Mouse (Mus musculus): ENCODE results near the gene Gm48551.

Gene Gm48551

DNA sequence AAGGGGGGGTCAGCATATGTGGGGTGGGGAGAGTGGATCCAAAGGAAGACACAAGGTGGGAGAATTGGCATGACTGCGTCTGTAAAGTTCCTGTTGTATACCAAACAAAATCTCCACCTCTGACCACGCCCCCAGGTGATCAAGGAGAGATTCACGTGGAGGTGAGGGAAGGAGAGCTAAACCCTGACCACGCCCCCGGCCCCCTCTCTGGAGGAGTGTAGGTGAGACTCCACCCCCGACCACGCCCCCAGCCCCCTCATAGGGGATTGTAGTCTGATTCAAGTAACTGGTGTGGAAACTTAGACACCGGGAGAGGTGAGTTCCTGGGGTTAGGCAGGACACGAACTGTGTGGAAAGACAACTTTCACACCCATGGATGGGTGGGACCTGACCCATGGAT, 19.8 kb downstream of the Gm48551 start:
- no peak for DNase-seq (ENCODE audit: low spot score in 2 of 2)

DNA sequence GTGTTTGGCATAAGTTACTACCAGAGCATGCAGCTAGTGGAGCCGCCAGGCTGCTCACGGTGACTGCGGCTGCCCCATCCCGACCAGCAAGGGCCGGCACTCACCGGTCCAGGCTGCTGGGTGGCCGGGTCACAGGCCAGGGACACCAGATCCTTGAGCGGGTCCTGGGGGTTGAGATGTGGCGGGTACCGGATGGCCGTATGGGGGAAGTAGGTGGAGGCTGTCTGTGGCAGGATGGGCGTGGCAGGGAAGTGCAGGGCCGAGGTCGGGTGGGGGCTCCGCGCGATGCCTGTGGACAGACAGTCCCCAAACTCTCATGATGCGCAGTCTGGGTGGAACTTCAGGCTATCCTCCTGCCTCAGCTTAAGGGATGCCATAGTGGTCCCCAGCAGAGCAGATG, 20.5 kb downstream of the Gm48551 start:
- DNase-seq (ENCODE audit: low spot score in 2 of 2) = no peak

DNA sequence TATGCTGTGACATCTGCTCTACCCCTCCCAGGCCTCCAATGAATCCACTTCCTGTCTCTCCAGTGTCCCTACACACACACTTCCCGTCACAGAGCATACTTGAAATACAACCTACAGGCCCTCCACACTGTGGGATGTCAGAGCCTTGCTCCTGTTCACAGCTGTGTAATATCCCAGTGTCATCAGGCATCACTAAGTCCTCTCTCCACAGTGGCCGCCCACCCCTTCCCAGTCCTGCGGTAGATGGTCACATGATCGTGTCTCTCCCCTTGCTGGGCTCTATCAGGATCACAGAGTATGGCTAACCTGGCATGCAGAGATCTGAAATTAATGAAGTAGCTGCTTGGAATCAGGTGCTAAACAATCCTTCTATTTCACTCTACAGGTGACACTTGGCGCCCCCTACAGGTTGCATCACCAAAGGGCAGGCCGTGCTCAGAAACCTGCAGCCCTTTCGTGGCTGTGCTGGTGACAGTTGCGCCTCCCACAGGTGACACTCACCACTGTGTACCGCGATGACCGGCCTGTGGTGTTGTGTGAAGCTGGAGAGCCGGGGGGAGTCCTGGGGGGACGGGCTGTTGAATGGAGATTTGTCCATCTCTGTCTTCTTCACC, 21.4 kb downstream of the Gm48551 start:
- peak; percentile 50 to 77 for DNase-seq (ENCODE audit: low spot score in 2 of 2)

DNA sequence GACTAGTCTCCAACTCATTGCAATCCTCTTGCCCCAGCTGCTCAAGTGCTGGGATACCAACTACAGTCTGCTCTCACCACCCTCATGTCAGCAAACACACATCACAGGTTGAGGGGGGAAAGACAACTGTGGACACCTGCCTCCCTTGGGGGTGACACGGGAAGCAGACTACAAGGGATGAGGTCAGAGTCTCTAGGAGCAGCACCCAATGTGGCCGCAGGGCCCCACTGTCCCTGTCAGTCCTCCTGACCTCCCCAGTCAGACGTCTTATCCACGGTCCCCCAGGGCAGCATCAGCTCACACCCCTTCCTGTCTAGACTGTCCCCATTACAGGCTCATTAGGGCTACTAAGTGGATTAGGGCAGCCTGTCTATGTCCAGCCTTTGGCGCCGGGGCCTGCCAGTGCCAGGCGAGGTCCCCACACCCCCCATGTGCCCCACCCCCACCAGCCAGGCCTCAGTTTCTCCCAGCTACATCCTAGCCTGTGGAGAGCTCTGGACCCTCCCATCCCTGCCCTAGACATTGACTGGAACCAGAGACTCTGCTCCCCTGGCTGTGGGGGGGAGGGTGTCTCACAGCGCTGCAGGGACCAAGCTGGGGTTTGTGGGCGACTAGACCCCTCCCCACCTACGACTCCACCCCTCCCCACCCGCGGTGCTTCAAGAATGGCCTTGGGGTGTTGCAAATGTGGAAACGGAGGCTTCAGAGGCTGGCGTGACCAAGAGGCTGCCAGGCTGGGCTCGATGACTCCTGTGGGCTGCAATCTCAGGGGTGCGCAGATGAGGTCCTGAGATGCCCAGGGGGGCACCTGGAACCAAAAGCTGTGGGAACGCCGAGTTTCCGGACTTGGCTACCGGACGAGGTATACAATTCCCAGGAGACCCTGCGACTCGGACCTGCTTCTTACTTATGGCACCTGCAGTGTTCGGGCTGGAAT, 22.5 kb downstream of the Gm48551 start:
- DNase-seq (ENCODE audit: low spot score in 2 of 2) = no peak

DNA sequence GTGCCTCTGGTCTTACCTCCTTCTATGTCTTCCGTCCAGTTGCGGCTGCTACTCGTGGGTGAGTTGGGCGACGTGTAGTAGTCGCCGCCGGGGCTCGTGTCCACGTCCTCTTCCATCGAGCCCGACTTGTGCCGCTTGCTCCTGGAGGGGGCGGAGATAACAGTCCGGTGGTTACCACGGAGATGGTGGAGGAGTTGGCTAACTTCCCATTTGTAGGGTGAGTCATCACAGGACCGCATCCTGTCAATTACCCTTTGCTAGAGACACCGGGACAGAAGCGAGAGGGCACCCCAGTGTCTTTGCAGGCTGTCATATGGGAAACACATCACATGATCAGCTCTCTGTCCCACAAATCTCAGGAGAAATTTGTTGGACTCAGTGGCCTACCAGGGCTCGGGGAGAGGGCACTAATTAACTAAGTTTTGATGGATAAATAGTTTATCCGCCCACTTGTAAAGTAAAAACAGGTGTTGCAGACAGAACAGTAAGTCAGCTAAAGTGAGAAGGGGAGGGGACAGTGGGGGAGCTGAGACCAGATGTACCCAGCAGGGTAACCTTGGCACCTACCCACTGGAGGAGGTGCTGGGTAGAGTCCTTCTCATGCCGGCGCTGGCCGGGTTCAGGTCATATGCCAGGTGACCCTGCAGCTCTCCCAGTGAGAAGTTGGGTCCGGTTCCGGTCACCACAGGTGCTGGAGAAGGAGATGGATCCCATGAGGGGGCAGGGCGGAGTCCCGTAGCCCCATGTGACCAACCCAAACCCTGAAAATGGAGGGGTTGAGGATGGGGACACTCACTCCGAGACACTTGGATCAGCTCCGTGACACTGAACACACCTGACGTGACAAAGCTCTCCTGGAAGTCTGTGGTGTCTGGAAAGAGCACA, 23.5 kb downstream of the Gm48551 start:
- DNase-seq (ENCODE audit: low spot score in 2 of 2) = no peak

DNA sequence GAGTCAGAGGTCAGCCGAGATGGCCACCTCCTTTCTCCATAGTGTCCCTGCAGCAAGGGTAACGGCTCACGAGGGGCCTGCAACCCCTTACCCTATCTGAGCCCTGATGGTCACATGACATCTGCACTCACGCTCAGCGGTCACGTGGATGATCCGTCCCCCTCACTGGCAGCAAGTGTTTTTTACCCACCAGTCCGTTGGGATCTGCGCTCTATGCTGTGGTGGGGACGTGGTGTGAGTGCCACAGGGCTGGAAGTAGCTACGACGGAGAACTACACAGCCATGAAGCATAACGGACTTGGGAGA, 24.1 kb downstream of the Gm48551 start:
- no peak for DNase-seq (ENCODE audit: low spot score in 2 of 2)

DNA sequence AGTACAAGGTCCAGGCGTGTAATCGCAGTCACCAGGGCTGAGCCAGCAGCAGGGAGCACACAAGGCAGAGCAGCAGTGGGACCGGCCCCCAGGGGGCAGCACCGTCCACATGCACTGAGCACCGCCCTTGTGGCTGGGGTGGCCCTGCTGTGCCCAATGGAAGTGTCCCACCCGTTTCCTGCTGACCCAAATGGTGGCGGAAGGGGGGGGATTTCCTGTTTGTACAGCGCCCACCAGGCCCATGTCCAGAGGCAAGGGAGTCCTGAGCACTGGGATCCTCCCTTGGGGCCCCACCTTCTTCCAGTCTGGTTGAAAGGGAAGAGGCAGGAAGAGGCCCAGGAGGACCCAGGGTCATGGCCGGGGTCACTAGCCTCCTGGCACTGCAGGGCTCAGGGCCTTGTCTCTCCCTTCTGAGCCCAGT, 24.6 kb downstream of the Gm48551 start:
- peak in 1 of 2 experiments; percentile 75 for DNase-seq (ENCODE audit: low spot score in 2 of 2)

DNA sequence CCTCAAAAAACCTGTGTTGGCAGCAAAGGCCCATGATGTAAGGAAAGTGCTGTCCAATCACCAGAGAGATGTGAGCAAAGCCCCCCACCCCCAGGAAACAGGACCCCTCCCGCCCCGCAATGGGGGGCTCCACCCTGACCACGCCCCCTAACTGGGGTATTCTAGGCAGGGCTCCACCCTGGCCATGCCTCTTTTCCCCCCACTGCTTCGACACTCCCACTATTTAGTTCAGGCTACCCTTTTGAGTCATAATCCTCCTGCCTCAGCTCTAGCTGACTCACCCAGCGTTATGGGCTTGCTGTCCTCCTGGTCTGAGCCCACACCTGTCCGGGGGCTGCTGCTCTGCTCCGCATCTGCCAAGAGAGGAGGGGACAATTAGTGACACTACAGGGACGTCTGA, 25.1 kb downstream of the Gm48551 start:
- no peak for DNase-seq (ENCODE audit: low spot score in 2 of 2)

DNA sequence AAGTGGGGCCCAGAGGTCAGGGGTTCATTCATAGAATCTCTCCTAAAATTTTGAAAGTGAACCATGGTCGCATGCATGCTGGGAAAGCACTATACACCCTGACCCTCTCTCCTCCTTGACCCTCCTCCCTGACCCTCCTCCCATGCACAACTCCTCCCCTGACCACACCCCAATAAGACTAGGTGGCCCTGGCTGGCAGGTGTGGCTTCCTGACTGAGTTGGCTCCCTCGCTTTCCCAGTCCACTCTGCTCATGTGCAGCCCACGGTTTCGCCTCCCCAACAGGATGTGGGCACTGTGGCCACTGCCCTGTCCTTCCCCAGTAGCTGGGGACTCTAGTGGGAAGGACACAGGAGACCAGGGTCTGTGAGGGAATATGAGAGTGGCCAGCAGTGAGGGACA, 26.1 kb downstream of the Gm48551 start:
- no peak for DNase-seq (ENCODE audit: low spot score in 2 of 2)

DNA sequence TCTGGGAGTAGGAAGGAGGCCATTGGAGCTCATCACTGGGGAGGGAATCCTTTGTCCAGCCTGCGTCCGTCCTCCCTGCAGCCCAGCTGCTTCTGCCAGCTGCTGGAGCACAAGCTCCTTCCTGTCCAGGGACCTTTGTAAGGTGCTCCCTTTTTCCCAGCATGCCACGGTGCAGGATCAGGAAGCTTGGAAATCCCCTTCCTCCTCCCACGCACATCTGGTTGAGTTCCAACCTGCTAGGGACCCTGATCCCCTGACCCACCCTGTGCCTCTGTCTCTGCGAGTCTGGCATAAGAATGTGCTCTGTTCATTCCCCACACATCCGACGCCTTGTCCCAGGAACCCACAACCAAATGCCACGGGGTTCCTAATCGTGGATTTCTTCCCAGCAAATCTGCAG, 26.7 kb downstream of the Gm48551 start:
- DNase-seq (ENCODE audit: low spot score in 2 of 2) = no peak

DNA sequence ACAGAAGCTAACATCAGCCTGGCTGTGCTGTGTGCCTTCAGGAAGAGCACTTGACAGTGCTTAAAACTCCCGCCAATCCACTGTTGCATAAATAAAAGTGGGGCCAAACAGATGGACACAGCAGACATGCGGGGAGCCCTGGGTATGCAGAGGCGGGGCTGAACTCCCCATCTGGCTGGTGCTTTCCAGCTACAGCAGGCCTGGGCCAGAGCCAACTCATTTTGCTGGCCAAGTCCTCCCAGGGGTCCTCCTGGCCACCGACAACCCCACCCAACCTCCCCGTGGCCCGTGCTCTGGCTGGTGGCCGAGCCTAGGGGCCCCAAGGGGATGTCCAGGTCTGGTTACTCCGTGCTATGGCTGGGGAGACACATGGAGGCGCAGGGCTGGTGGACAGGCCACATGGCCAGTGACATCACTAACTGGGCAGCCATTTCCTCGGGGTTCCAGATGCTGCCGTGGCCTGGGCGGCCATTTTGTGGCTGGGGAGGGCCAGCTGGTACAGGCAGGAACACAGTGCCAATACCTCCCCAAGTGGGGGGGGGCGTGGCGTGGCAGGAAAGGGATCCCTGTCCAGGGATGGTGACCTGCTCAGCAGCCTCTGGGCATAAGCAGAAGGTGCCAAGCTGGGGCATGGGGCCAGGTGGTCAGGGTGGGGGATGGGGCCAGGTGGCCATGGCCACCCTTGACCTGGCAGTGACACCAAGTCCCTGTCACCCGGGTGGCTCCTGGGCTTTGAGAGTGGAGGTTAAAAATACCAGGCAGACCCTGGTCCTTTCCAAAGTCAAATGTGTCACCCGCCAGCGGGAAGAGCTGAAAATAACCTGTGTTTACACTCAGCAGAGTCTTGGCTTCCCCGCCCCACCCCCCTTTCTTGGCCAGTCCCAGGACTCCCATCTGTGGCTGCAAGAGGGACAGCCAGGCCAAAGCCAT, 27.5 kb downstream of the Gm48551 start:
- no peak for DNase-seq (ENCODE audit: low spot score in 2 of 2)

DNA sequence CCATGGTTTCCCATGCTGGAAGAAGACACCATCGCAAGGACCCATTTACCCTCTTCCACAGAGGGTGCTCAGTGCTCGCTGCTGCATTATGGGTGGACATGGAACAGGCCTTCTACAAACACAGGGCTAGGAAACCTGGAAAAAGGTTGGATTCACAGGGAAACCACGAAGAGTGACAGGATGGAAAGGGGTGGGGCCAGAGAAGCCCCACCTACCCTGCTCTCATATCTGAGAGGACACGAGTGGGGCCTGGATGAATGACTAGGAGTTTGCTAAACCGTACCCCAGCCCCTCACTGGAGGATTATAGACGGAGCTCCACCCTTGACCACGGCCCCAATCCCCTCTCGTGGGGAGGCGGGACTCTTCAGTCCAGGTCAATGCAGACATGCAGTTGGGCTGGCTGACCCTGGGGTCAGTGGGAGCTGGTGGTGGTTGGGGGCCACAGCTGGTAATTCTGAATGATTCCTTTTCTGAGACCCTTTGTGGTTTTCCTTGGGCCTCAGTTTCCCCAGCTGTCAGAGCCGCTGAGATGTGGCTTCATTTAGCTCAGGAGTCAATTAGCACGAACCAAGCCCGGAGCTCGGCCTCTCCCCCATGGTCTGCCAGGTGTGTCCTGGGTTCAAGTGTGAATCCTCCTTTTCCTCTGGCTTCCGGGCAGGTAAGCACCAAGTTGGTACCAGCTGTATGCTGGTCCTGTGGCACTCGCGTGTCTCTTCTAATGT, 28.5 kb downstream of the Gm48551 start:
- no peak for DNase-seq (ENCODE audit: low spot score in 2 of 2)

DNA sequence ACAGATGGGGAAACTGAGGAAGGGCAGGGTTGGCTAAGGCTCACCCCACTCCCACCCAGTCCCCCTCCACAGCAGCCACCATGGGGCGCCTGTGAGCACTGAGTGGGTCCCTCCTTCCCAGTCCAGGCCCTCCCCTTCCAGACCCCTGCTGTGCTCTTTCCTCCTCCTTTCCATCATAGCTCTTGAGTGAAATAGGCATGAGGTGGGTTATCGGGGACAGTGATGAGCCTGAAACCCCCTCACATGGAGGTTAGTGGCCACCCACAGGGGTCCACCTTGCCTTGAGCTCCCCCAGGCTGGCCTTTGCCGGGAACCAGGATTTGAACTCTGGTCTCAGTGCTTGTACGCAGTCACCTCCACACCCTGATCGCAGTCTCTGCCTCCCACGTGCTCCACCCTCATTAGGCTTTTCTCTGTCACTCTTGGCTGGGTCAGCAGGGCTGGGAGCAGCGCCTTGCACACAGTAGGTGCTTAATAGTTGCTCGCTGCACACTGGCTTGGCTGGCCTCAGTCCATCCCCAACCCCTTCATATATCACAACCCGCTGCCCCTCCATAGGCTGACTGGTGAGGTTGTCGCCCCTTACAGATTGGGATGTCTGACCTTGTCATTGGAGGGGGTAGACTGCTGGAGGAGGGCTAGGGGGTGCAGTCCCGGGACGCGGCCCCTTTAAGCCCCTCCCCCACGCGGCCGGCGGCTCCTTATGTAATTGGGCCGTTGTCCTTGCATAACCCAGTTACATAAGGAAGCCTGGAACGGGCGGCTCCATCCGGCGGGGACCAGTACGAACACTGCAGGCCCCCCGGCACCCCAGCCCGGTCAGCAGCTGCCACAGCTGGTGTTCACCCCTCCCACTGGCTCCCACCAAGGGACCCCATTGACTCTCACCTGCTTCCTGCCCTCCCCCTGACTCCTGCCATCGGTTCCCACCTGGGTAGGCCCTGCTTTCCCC, 29.3 kb downstream of the Gm48551 start:
- no peak for DNase-seq (ENCODE audit: low spot score in 2 of 2)

DNA sequence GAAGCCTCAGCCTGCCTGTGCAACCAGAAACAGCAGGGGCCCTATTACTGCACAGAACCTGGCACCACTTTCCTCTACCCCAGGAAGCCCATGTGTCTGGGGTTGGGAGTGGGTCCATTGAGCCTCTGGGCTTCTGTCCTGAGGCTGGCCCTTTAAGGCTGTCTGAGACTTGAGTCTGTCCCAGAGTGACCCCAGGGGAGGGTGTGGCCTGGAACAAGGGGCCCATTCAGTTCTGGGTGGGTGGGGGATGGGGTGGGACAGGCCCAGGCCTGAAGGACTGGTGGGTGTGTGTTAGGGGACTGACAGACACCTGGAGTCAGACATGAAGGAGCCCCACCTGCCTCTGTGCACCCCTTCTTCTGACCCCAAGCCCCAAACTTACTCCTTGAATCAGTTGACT, 30.4 kb downstream of the Gm48551 start:
- DNase-seq (ENCODE audit: low spot score in 2 of 2) = no peak

DNA sequence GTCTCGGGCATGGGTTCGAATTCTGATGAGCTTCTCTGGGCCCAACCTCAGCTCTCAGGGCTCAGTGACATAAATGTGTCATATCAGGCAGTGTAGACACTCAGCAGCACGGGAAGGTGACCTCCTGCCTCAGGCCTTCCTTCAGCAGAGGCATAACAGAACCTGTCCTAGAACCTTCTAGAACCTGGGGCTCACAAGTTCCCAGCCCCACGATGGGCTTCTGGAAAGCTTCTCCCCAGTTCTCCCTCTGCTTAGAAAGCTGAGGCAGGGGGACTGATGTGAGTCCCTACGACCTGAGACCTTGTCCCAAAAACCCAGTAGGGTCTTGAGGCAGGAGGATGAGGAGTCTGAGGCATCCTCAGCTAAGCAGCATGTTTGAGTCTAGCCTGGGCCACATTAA, 30.9 kb downstream of the Gm48551 start:
- DNase-seq (ENCODE audit: low spot score in 2 of 2) = no peak

DNA sequence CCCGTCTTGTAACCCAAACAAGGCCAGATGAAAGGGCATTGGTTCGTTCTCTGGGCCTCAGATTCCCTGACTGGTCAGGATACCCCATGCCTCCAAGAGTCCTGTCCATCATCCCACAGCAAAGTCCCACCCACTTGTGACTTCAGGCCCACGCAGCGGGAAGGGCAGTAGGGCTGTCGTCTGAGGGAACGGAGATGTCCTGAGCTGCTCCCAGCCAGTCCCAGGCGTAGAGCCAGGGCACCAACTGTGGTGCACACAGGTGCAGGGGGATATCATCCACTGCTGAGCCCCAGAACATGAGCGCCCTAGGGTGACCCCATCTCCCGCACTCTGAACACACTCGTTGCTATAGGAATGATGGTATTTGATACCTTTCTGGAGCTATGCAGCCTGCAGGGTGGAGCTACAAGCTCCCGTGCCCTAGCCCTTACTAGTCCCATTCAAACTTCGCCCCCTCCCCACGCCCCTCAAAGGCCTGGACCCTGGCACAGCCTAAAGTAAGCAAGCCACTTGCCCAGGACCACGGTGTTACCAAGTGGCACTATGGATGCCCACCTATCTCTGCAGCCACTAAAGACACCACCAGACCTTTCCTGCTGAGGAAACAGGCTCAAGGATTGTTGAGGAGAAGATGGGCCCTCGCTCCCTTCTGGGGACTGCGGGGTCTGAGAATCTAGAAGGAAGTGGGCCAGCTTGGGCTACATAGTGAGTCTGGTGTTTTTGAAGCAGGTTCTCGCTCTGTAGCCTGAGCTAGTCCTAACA, 31.5 kb downstream of the Gm48551 start:
- no peak for DNase-seq (ENCODE audit: low spot score in 2 of 2)

DNA sequence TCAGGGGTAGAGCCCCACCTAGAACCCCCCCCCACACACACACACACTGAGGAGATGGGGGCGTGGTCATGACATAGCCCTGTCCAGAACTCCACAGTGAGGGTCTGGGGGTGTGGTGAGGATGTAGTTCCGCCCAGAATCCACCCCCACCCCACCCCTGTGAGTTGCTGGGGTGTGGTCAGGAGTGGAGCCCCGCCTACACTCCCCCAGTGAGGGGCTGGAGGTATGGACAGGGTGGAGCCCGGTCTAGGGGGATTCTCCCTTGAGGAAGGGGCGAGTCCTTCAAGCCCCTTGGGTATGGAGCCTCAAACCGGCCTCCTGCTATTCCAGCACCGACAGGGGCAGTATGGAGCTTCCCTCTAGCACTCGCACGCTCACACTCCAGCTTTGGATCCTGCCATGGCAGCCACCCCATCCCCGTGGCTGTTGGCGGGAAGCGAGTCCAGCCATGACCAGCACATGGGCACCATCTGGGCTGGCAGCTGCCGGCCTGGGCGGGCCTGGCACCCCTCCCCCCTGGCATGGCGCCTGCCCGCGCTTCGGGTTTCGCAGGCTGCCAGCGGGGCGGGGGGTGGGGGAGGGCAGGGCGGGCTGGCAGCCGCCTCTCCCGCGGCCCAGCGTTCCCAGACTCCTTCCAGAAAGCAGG, 32.4 kb downstream of the Gm48551 start:
- DNase-seq (ENCODE audit: low spot score in 2 of 2) = no peak

All from thymus, postnatal 10 days (tissue).